Mouse (Mus musculus) ES-E14 (cell line): ENCODE measurements at regions not wholly inside any gene's neighbourhood (a gene's known extent, or its start where the extent isn't known, plus 50 kb on each side); places are given as distances from the start of the nearest gene placed in this dataset.

Experiments
- DNase-seq: peaks from one replicate; pipeline ENCODE4 v3.0.0-alpha.2; 2013; ENCODE audit warnings: low read depth, low spot score
- H3K27ac ChIP-seq: 2 replicates; pipeline ENCODE4 v1.5.1; 2012; ENCODE audit warnings: low read depth, mild to moderate bottlenecking, low read length, moderate library complexity, mixed read lengths; ENCODE audit not compliant: poor library complexity, insufficient read depth, severe bottlenecking
- H3K36me3 ChIP-seq: 2 replicates; pipeline ENCODE4 v1.6.1; 2012; ENCODE audit warnings: mild to moderate bottlenecking, low read length, moderate library complexity, mixed read lengths; ENCODE audit not compliant: control insufficient read depth, poor library complexity, insufficient read depth, severe bottlenecking
- H3K4me1 ChIP-seq, 2 experiments: fragments of 150-350 bp in 1 of 2; sonication (generic) in 1 of 2; 2 replicates each; pipeline ENCODE4 v1.6.1; 2012; ENCODE audit warnings: low read length in 2 of 2, mild to moderate bottlenecking in 1 of 2, mixed read lengths in 1 of 2; ENCODE audit not compliant: control insufficient read depth in 2 of 2, insufficient read depth in 2 of 2, poor library complexity in 1 of 2
- H3K4me3 ChIP-seq, 2 experiments: fragments of 150-350 bp in 1 of 2; sonication (generic) in 1 of 2; 2 replicates each; pipeline ENCODE4 v1.5.1; 2012; ENCODE audit warnings: low read length in 2 of 2, low read depth in 1 of 2, mild to moderate bottlenecking in 1 of 2, mixed read lengths in 1 of 2; ENCODE audit not compliant: insufficient read depth in 1 of 2, poor library complexity in 1 of 2, severe bottlenecking in 1 of 2
- H3K9ac ChIP-seq: 2 replicates; pipeline ENCODE4 v1.6.1; 2012; ENCODE audit warnings: low read depth, mild to moderate bottlenecking, low read length, mixed read lengths; ENCODE audit not compliant: poor library complexity, insufficient read depth, severe bottlenecking
- H3K9me3 ChIP-seq: fragments of 150-350 bp; sonication (generic); 2 replicates; pipeline ENCODE4 v1.6.1; 2012; ENCODE audit warnings: low read depth, mild to moderate bottlenecking, low read length; ENCODE audit not compliant: control insufficient read depth, insufficient read depth
- CHD2 ChIP-seq: IDR thresholded peaks from 2 replicates; pipeline ENCODE4 v1.6.1; 2014; ENCODE audit warnings: mild to moderate bottlenecking, low read depth, low read length, inconsistent platforms
- HCFC1 ChIP-seq: IDR thresholded peaks from 2 replicates; pipeline ENCODE4 v1.6.1; 2012; ENCODE audit warnings: low read length, inconsistent platforms, borderline replicate concordance; ENCODE audit not compliant: insufficient read depth
- MAFK ChIP-seq: IDR thresholded peaks from 2 replicates; pipeline ENCODE4 v1.6.1; 2014; ENCODE audit warnings: mild to moderate bottlenecking, low read depth, low read length, inconsistent platforms; ENCODE audit not compliant: insufficient read depth
- ZC3H11A ChIP-seq: IDR thresholded peaks from 2 replicates; pipeline ENCODE4 v1.6.1; 2012; ENCODE audit warnings: low read depth, mild to moderate bottlenecking, inconsistent platforms, low read length, borderline replicate concordance
- ZNF384 ChIP-seq: IDR thresholded peaks from 2 replicates; pipeline ENCODE4 v1.6.1; 2012; ENCODE audit warnings: low read depth, low read length, inconsistent platforms
- in situ Hi-C, 2 experiments: fragments of 600-800 bp; cut with MboI; formaldehyde crosslinking; loops; one replicate each; pipeline ENCODE4 v1.15.1; 2025; ENCODE audit warnings: low sequenced_read_pairs in 2 of 2, inconsistent platforms in 1 of 2; ENCODE audit not compliant: unreplicated experiment in 2 of 2

DNA sequence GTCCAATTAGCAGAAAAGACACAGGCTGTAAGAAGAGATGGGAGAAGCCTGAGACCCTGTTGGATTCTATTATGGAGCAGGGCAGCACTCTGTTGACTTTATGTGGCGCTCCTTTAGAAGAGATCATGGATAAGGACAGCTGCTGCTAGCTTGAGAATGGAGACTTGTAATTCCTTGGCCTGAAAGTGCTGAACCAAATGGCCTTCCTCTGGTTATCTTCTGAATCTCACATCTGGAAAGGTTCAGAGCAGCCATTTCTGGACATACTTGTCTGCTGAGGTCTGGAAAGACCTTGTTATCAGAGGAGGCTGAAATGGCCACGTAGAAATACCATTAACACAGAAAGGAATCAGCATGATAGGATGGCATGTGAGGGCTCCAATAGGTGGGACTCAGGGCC lies 59.5 kb upstream of the Tnp1 start:
- TF ChIP-seq ZC3H11A (no peak), CHD2 (no peak), HCFC1 (no peak), ZNF384 (no peak), MAFK (no peak)
- H3K9me3 ChIP-seq: no peaks in the 10 kb centered on the region
- H3K36me3 ChIP-seq: no peaks in the 10 kb centered on the region
- in situ Hi-C loops: no loop called here
- H3K27ac ChIP-seq: no peak overlapping the region
- no peak overlapping the region for H3K9ac ChIP-seq
- H3K4me3 ChIP-seq: no peak overlapping the region
- no peaks in the 10 kb centered on the region for H3K4me1 ChIP-seq
- DNase-seq: no peak

DNA sequence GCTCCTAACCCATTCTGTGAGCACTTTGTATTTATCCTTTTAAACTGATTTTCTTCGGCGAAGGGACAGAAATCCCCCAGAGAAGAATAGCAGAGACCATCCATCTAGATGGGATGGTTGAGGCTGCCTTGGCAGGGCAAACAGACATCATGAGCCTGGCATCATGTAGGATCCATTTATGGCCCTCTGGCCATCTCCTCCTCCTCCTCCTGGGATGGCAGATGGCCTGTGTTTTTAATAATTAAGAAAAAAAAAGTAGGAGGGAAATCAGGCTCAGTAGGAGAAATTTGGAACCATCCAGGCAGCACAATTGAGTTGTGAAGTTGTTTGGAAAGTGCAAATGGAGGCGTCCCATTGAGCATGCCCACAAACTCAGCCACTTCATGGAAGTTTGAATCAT lies 58.8 kb upstream of the Tnp1 start:
- no peaks in the 10 kb centered on the region for H3K9me3 ChIP-seq
- TF ChIP-seq HCFC1 (no peak), ZC3H11A (no peak), ZNF384 (no peak), MAFK (no peak), CHD2 (no peak)
- DNase-seq: no peak
- no peaks in the 10 kb centered on the region for H3K36me3 ChIP-seq
- H3K4me1 ChIP-seq: no peaks in the 10 kb centered on the region
- H3K9ac ChIP-seq: no peak overlapping the region
- H3K27ac ChIP-seq: no peak overlapping the region
- in situ Hi-C loops: no loop called here
- H3K4me3 ChIP-seq: no peak overlapping the region

DNA sequence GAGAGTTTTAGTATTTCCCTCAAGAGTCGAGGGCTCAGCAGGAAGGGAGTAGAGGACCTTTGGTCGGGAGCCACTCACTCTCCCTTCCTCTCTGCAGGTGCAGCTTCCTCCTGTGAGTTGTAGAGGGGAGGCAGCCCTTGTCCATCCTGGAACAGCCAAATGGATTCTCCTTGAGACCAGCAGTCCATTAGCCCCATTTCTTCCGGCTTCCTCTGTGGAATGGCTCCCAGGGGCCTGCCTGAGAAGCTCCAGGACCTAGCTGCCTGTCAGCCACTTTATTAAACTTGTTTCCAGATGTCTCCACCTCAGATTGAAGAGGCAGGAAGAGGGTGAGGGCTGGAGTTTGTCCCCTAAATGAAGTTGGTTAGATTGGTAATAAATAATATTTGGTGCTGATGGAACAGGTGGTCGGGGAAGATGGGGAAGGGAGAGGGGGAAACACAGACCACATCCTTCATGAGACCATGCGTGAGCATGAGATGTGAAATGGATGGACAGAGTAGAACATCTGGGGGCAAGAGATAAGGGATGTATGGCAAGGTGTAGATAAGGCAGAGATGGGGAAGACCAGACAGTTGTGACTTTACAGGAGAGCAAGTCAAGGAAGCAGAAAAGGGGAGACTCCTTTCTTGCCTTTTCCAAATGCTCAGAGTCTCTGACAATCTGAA lies 56.7 kb upstream of the Tnp1 start:
- Histone ChIP-seq H3K36me3 (no peaks in the 10 kb centered on the region), H3K27ac (no peak overlapping the region), H3K4me1 (no peaks in the 10 kb centered on the region), H3K4me3 (no peak overlapping the region), H3K9me3 (no peaks in the 10 kb centered on the region), H3K9ac (no peak overlapping the region)
- in situ Hi-C loops: no loop called here
- no peak for TF ChIP-seq HCFC1
- DNase-seq: no peak

DNA sequence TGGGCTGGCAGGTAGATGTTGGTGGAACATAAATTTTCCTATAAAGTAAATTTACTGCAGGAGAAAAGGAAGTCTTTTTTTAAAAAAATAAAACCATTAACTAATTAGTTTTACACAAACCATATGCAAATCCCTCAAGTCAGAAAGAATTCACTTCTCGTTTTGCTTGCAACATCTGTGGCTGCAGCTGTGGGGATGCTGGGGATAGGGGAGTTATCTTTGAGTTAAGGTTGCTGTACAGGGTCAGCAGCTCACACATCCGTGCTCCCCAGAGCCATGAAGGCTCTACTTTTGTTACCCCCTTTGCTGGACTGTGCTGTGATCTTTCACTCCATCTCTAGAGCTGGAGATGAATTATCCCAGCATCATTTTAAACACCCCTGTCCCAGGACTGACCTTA lies 54.4 kb upstream of the Tnp1 start:
- in situ Hi-C loops: no loop called here
- H3K9me3 ChIP-seq: no peaks in the 10 kb centered on the region

More for the DNA sequence above, 54.4 kb upstream of the Tnp1 start:
- TF ChIP-seq ZC3H11A: no peak
- no peak for TF ChIP-seq CHD2
- no peak for TF ChIP-seq ZNF384
- TF ChIP-seq HCFC1: no peak
- TF ChIP-seq MAFK: no peak
- H3K4me1 ChIP-seq: no peaks in the 10 kb centered on the region
- no peak overlapping the region for H3K9ac ChIP-seq
- no peak overlapping the region for H3K27ac ChIP-seq
- H3K36me3 ChIP-seq: no peaks in the 10 kb centered on the region
- DNase-seq: no peak
- H3K4me3 ChIP-seq: no peak overlapping the region
